Mouse (Mus musculus) heart, adult 9 months (tissue): Measurements from ENCODE around the gene Abcf1.
"Not testable (repeated sequence)": the region's sequence is repeated elsewhere in the genome, so short reads cannot be mapped to it uniquely, and the experiment has no call there.

Source experiments
- DNase-seq, 2 experiments: peaks; one replicate each; pipeline ENCODE4 v3.0.0; 2022; ENCODE audit warnings: low spot score in 2 of 2

The Abcf1 gene

DNA sequence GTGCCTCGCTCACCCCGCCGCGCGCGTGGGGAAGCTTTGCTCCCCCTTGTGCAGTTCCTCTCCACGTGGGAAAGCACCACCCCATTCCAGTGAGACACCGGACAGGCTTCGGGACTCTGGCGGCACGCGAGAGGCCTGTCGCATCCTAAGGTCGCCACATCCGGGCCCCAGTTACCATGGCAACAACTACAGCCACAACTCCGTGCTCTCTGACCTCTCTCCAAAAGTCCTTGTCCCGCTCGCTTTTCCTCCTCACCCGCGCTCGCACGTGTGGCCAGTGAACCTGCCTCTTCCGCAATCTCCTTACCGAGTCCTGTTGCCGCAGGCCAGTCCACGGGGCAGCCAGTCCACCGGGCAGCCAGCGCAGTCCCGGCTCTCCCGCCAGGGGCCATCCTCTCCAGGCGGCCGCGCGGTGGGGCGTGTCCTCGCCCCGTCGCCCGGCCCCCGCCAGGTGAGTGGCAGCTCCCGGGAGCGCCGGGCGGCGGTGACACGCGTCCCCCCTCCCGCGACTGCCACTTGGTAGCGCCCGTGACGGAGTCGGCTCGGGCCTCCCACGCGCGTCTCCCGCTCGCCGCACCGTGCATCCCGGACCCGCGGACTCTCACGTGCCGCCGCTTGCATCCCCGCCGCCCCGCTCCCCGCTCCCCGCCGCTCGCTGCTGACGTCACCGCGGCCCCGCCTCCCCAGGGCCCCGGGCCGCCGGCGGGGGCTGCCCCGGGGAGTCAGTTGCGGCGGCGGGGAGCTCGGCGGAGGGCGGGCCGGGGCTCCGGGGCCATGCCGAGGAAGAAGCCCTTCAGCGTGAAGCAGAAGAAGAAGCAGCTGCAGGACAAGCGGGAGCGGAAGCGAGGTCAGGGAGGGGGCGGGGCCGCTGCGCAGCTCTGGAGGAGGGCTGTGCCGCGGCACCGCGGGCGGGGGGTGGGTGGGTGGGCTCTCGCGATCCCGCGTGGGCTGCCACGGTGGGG lies 10.1 kb upstream of the Abcf1 start, which contains the start of the genes Gnl1 and Prr3:
Gene Gnl1 (plus strand): TSS at position 451 of the 962 bp plus-strand sequence.
Gene Prr3 (minus strand): TSS at position 836 of the 962 bp plus-strand sequence.
- peak; percentile 91 to 93 for DNase-seq

GRCm38 (mm10) chr17:35978811-35979400 lies 9.3 kb upstream of the Abcf1 start:
- no peak for DNase-seq

DNA sequence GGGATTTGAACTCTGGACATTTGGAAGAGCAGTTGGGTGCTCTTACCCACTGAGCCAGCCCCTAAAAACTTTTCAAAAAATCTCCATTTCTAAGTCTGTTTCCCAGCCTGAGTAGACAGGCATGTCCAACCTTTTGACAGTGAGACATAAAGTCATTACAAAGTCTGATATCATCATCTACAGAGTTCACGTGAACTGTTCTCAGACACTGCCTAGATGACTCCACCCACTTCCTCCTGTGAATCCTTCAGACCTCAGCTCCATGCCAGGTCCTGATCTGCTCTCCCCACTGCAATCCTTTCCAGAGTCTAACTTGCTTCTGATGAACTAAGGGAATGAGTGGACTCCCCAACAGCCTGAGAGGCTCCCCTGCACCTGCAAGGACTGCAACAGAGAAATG lies 2.6 kb upstream of the Abcf1 start:
- DNase-seq = no peak

DNA sequence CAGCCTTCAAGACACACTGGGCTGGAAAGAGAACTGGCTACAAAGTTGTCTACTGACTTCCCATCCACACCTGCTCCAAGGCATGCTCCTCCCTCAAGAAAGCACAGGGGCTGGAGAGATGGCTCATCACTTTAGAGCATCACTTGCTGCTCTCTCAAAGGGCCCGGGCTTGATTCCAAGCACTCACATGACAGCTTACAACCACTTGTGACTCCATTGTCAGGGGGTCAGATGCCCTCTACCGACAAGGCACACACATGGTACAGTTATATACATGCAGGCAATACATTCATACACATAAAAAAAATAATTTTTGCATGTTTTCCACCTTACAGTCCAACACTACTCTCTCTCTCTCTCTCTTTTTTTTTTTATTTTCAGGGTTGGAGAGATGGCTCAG lies 1.9 kb downstream of the Abcf1 start:
- no peak for DNase-seq

DNA sequence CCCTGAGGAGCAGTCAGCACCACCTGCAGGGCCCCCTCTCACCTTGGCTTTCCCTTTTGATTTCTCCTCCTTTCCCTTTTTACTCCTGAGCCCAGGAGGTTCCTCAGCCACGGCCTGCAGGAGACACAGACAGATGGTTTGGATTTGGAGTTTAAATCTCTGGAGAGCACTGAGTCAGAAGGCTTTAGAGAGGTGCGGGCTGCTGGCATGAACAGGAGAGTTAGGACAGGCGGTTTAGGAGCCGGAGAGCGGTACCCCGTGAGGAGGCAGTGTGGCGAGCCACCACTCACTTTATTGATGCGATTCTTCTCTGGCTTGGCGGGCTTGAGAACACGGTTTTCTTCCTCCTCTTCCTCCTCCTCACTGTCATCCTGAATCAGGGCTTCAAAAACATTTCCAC lies 6.3 kb downstream of the Abcf1 start:
- DNase-seq = no peak

GRCm38 (mm10) chr17:35958533-35959223 lies 10.9 kb downstream of the Abcf1 start:
- DNase-seq = no peak

- DNase-seq = no peak
Measured at GRCm38 (mm10) chr17:35954665-35955064, 14.9 kb downstream of the Abcf1 start.

GRCm38 (mm10) chr17:35952559-35952958 lies 17.0 kb downstream of the Abcf1 start:
- DNase-seq = not testable (repeated sequence)

- not testable (repeated sequence) for DNase-seq
Measured at GRCm38 (mm10) chr17:35950946-35951345, 18.6 kb downstream of the Abcf1 start.

- DNase-seq = no peak
Measured at GRCm38 (mm10) chr17:35939941-35940340, 29.6 kb downstream of the Abcf1 start.

- no peak for DNase-seq
Measured at GRCm38 (mm10) chr17:35939108-35939507, 30.5 kb downstream of the Abcf1 start.

- DNase-seq = peak in 1 of 2 experiments; percentile 46
Measured at GRCm38 (mm10) chr17:35937700-35938348, 31.7 kb downstream of the Abcf1 start.

DNA sequence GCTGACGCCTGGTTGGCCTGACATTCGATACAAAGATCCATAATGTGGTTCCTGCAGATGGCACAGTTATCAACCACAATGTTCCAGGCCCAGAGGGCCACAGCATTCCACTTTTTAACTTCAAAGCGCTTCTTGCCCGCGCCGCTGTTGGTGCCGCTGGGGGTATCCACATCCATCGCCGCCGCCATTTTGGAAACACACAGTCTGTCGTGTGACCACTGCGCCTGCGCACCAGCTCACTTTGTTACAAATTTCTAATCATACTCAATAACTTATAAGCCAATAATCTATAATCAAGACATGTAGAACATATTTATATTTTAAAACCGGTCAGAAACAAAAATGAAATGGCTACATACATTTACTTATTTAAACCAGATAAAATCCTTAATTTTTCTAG lies 33.8 kb downstream of the Abcf1 start:
- not testable (repeated sequence) for DNase-seq

DNA sequence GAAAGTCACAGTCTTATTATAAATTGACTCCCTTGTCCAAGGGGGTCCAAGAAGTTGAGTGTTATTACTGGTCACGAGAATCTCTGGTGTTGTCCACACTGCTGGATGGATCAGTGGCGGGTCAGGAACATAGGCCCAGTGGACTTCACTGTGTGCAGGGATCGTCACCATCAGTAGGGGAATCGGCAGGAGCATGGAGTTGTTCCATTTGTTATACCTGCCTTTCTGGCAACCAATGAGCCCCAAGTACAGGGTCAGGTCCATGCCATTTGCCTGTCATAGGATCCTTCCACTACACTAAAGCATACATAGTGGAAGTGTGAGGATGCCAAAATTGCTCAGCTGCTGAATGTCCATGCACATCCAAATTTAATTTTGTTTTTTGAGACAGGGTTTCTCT lies 37.0 kb downstream of the Abcf1 start:
- DNase-seq = no peak

GRCm38 (mm10) chr17:35930627-35931026 lies 38.9 kb downstream of the Abcf1 start:
- no peak for DNase-seq

GRCm38 (mm10) chr17:35929534-35929933 lies 40.0 kb downstream of the Abcf1 start:
- no peak for DNase-seq

DNA sequence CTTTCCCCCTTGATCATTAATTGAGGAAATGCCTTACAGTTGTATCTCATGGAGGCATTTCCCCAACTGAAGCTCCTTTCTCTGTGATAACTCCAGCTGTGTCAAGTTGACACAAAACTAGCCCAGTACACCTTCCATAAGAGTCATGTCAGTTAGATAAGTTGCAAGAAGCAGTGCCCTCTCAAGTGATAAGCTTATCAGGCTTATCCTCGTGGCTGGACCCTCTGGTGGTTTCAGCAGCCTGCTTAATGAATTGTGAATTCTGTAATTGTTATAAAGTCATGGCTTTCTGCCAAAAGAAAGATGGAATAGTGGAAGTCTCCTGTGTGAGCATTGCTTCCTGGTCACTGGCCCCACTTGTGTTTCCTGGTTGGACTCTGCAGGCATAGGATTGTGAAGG lies 42.1 kb downstream of the Abcf1 start:
- DNase-seq = no peak

- no peak for DNase-seq
Measured at GRCm38 (mm10) chr17:35923281-35923680, 46.3 kb downstream of the Abcf1 start.

- DNase-seq = no peak
Measured at GRCm38 (mm10) chr17:35922566-35922965, 47.0 kb downstream of the Abcf1 start.

- no peak for DNase-seq
Measured at GRCm38 (mm10) chr17:35921710-35922109, 47.9 kb downstream of the Abcf1 start.

DNA sequence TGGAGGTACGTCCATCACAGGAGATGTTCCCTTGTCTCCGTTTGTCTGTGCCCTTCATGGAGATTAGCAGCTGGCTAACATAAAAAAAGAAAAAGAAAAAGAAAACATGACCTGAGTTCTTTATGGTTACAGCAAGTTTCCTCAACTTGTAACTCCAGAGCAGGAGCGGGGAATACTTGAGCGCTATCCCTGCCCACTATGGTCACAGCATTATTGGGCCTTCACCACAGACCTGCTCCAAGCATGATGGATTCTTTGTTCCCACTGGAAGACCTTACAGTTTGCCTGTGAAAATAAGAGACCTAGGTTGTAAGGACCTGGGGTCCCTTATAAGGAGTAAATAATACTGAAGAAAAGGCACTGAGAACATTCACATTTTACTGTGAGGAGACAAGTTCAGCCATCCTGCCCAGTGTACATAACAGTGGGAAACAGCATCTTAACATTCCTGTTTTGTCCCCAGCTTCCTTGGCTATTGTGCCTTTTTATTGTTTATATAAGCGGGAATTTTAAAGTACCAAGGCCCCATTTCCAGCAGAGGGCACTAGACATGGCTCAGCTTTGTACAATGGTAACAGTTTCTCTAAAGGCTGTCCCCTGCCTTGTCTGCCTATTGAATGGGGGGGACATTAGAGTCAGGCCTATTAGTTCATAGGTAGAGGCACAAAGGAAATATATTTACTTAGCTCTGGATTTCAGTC lies 48.5 kb downstream of the Abcf1 start:
- peak in 1 of 2 experiments; percentile 30 for DNase-seq
